Mouse (Mus musculus) G1E (cell line): Measurements from ENCODE around the gene Fndc8.
"Not testable (repeated sequence)": the region's sequence is repeated elsewhere in the genome, so short reads cannot be mapped to it uniquely, and the experiment has no call there.

ENCODE experiments used
- CTCF ChIP-seq: IDR thresholded peaks from 2 replicates; pipeline ENCODE4 v1.5.1; 2012; ENCODE audit warnings: low read depth, low read length, inconsistent platforms, mixed read lengths
- GATA1 ChIP-seq: IDR thresholded peaks from 2 replicates; pipeline ENCODE4 v1.6.1; 2012; ENCODE audit warnings: borderline replicate concordance, low read length, inconsistent platforms, mixed read lengths

- not testable (repeated sequence) for TF ChIP-seq CTCF, GATA1
Observed at GRCm38 (mm10) chr11:82931161-82931560, 39.2 kb downstream of the Fndc8 start.
